Comparison of ENCODE assay signal across 8 mouse cellular contexts in genomic region chr13:103109872-103110271, GRCm38 (mm10).
DNase-seq lines count a peak whose midpoint lies in the region; ATAC-seq lines count a peak whose summit lies in the region.

No protein-coding gene starts in this region.

- 36% methylated on average over 10 of the region's 10 CpGs for WGBS in hindbrain, embryonic 11.5 days
- WGBS in hindbrain, embryonic 13.5 days = 33% methylated on average over 10 of the region's 10 CpGs
- WGBS in forebrain, embryonic 10.5 days = 36% methylated on average over 10 of the region's 10 CpGs
- 31% methylated on average over 10 of the region's 10 CpGs for WGBS in midbrain, embryonic 11.5 days

- H3K4me3 ChIP-seq in hindbrain, embryonic 11.5 days (ENCODE audit: low read depth, low read length) = no peak overlapping the region
- no peak overlapping the region for H3K4me3 ChIP-seq in hindbrain, embryonic 13.5 days
- no peak overlapping the region for H3K4me3 ChIP-seq in forebrain, embryonic 10.5 days
- H3K4me3 ChIP-seq in midbrain, embryonic 11.5 days (ENCODE audit: low read depth, low read length) = no peak overlapping the region

- no peaks in the 10 kb centered on the region for H3K27me3 ChIP-seq in hindbrain, embryonic 11.5 days (ENCODE audit: control insufficient read depth, insufficient read depth, low read length)
- H3K27me3 ChIP-seq in hindbrain, embryonic 13.5 days = 0 out of 2 replicates have a peak, but pooled peaks cover 4% of the 10 kb centered on the region
- no peaks in the 10 kb centered on the region for H3K27me3 ChIP-seq in forebrain, embryonic 10.5 days (ENCODE audit: poor library complexity, severe bottlenecking)
- H3K27me3 ChIP-seq in midbrain, embryonic 11.5 days (ENCODE audit: control insufficient read depth, insufficient read depth, low read length) = no peaks in the 10 kb centered on the region
- no peaks in the 10 kb centered on the region for H3K27me3 ChIP-seq in splenic B cell, adult 2 months (ENCODE audit: control insufficient read depth, insufficient read depth, low read length, poor library complexity, severe bottlenecking)

- no peaks in the 10 kb centered on the region for H3K9me3 ChIP-seq in hindbrain, embryonic 11.5 days (ENCODE audit: control insufficient read depth, low read length)
- H3K9me3 ChIP-seq in hindbrain, embryonic 13.5 days = no peaks in the 10 kb centered on the region
- H3K9me3 ChIP-seq in forebrain, embryonic 10.5 days = no peaks in the 10 kb centered on the region
- no peaks in the 10 kb centered on the region for H3K9me3 ChIP-seq in midbrain, embryonic 11.5 days (ENCODE audit: control insufficient read depth, low read length)

- H3K27ac ChIP-seq in hindbrain, embryonic 11.5 days (ENCODE audit: low read depth, low read length) = no peak overlapping the region
- no peak overlapping the region for H3K27ac ChIP-seq in hindbrain, embryonic 13.5 days
- H3K27ac ChIP-seq in forebrain, embryonic 10.5 days = no peak overlapping the region
- H3K27ac ChIP-seq in midbrain, embryonic 11.5 days (ENCODE audit: low read depth, low read length) = no peak overlapping the region

- peaks cover 5% of the 10 kb centered on the region; the same call in 1 of the 2 replicates for H3K4me1 ChIP-seq in hindbrain, embryonic 11.5 days (replicated peaks; ENCODE audit: control insufficient read depth, insufficient read depth, low read length)
- peaks cover 23% of the 10 kb centered on the region for H3K4me1 ChIP-seq in hindbrain, embryonic 13.5 days (replicated peaks)
- H3K4me1 ChIP-seq in forebrain, embryonic 10.5 days = peaks cover 15% of the 10 kb centered on the region
- H3K4me1 ChIP-seq in midbrain, embryonic 11.5 days (ENCODE audit: control insufficient read depth, insufficient read depth, low read length) = no peaks in the 10 kb centered on the region

- no peaks in the 10 kb centered on the region for H3K36me3 ChIP-seq in hindbrain, embryonic 11.5 days (ENCODE audit: control insufficient read depth, insufficient read depth, low read length)
- no peaks in the 10 kb centered on the region for H3K36me3 ChIP-seq in hindbrain, embryonic 13.5 days
- H3K36me3 ChIP-seq in forebrain, embryonic 10.5 days (replicated peaks) = no peaks in the 10 kb centered on the region
- H3K36me3 ChIP-seq in midbrain, embryonic 11.5 days (ENCODE audit: control insufficient read depth, insufficient read depth, low read length) = no peaks in the 10 kb centered on the region
- no peaks in the 10 kb centered on the region for H3K36me3 ChIP-seq in splenic B cell, adult 2 months (ENCODE audit: control insufficient read depth, insufficient read depth, low read length, poor library complexity, severe bottlenecking)

- H3K9ac ChIP-seq in hindbrain, embryonic 11.5 days (ENCODE audit: low read depth, low read length) = no peak overlapping the region
- H3K9ac ChIP-seq in hindbrain, embryonic 13.5 days = no peak overlapping the region
- no peak overlapping the region for H3K9ac ChIP-seq in midbrain, embryonic 11.5 days (ENCODE audit: low read length)

- peak; percentile 33 for ATAC-seq in hindbrain, embryonic 11.5 days (ENCODE audit: low FRiP score)
- ATAC-seq in hindbrain, embryonic 13.5 days (ENCODE audit: low FRiP score) = no peak; the same call in 1 of the 2 replicates
- ATAC-seq in hematopoietic stem cell, adult 5-6 weeks (replicated peaks in 1 of 2; ENCODE audit: insufficient read depth in 1 of 2, low FRiP score in 2 of 2, low TSS enrichment in 1 of 2, low read depth in 1 of 2, poor library complexity in 2 of 2, severe bottlenecking in 2 of 2) = peak; percentile 62 to 94; a peak in 3 of 4 replicates
- ATAC-seq in midbrain, embryonic 11.5 days (ENCODE audit: low FRiP score) = 0 out of 2 replicates have a peak, but pooled peaks have one; percentile 53

- DNase-seq in hindbrain, embryonic 11.5 days (ENCODE audit: low spot score) = peak; percentile 87
- peak; percentile 3 for DNase-seq in c-Kit-negative CD71-positive TER-119-positive erythroid progenitor cells, embryonic 14.5 days (ENCODE audit: low read depth, low spot score)
- peak; percentile 73 for DNase-seq in forebrain, embryonic 10.5 days (ENCODE audit: extremely low spot score, low spot score)
- peak; percentile 60 to 81 for DNase-seq in left cerebral cortex, adult 8-10 months (ENCODE audit: low spot score in 2 of 2)
- DNase-seq in midbrain, embryonic 11.5 days (ENCODE audit: low spot score, missing footprints) = peak; percentile 98
- DNase-seq in splenic B cell, adult 2 months (ENCODE audit: low read depth, low spot score) = peak; percentile 66

- no peak overlapping the region for H3K4me2 ChIP-seq in hindbrain, embryonic 11.5 days (replicated peaks; ENCODE audit: low read depth, low read length)
- no peak overlapping the region for H3K4me2 ChIP-seq in hindbrain, embryonic 13.5 days
- no peak overlapping the region for H3K4me2 ChIP-seq in midbrain, embryonic 11.5 days

Comparison
In these comparisons a context has a peak if more than half of its experiments do, and no peak if none do; other contexts are left out.
1. DNase-seq: peak in every context shown above with its lines; median percentile 98 in midbrain, embryonic 11.5 days; 87 in hindbrain, embryonic 11.5 days; 73 in forebrain, embryonic 10.5 days; 70 in left cerebral cortex, adult 8-10 months; 66 in splenic B cell, adult 2 months; 3 in c-Kit-negative CD71-positive TER-119-positive erythroid progenitor cells, embryonic 14.5 days.